Mouse (Mus musculus) adrenal gland, adult 8-10 months (tissue): ENCODE measurements around the gene Nckap5l. TPM values are rescaled to one million over a fixed set of nuclear protein-coding genes. Genes with fewer than 3 reads are reported as not detected.
"Not testable (repeated sequence)": the region's sequence is repeated elsewhere in the genome, so short reads cannot be mapped to it uniquely, and the experiment has no call there.

Experiments used
- DNase-seq: peaks from one replicate; pipeline ENCODE4 v3.0.0; 2022
- total RNA-seq, 4 experiments: library from RNA; stranded (reverse); gene quantifications; 2 replicates each; pipeline ENCODE4 v1.2.4; 2022

Nckap5l gene
- total RNA-seq, 4 experiments from 2014 or later: 20.2 to 54.8 (median 28.3) TPM

DNA sequence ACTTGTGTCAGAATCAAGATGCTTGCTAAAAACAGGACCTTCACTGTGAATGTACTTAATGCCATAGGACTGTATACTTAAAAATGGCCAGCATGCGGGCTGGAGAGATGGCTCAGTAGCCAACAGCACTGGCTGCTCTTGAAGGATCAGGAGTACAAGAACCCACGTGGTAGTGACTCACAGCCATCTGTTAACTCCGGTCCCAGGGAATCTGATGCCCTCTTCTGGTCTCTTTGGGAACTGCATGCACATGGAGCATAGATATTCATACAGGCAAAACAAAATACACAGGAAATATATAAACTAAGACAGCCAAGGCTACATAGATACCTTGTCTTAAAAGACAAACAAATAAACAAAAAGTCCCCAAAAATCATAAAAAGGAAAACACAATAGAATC lies 11.5 kb upstream of the Nckap5l start:
- peak; percentile 79 for DNase-seq

DNA sequence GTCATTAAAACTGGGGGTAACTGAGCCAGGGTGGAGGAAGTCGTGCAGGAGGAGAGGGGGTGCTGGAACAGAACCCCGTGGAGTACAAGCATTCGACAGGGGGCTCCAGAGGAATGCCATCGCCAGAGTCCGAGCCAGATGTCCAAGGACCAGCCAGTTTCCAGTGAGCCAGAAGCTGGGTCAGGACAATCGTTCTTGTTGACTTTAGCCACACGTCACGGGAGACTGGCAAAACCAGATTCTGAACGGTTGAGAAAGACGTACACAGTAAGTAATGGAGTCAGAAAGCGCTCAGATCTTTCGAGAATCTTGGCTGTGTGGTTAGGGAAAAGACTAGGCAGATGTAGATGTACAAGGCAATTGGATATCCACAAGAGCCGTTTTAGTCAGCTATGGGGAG lies 5.6 kb upstream of the Nckap5l start:
- DNase-seq: no peak

DNA sequence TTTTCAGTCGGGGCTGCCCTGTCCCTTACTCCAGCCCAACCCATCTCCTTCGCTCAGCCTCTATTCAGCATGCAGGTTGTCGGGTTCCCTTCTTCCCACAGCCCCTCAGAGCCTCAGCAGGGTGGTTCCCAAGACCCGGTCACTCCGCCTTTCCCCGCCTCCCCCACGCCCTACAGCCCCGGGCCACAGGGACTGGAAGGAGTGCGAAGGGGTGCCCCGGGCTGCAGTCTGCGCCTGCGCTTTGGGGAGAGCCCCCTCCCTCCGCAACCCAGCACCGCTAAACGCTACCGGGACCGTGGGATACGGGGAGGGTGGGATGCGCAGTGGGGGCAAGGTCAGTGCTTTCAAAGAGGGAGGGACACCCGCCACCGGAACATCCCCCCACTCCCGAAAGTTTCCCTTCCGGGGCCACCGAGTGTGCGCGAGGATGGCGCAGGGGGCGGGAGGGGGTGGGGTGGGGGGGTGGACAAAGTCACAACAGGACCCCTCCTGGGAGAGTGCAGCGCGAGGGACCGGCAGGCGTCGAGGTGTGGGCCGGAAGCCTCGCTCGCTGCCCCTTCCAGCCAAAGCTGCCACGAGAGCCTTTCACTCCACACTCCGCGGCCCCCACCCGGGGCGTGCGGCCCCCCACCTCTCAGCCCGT lies 464 bp downstream of the Nckap5l start:
- peak; percentile 69 for DNase-seq

DNA sequence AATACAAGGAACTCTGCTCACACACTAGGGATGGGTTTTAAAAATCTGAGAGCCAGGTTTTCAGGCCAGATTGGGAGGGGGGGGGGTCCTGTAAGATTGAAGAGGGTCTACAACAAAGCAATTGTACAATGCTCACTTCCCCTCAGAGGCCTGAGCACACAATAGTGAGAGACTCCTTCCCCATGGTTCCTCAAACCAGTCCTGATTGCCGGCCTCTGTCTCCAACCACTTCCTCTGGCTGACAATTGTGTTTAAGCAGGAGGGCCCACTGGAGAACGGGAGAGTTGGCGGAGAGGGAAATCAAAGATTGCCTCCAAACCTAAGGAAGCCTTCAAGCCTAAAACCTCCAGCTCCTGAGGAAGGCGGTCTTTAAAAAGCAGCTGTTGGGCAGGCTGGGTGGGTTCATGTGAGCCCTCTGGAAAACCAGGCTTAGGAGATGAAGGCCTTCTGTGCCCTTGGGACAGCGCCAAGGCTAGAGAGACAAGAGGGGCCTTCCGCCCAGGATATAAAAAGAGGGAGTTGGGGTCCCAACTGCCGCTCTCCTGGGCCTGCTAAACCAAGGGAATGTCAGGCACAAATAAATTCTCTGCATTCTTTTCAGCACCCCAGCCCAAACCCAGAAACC lies 1.1 kb downstream of the Nckap5l start:
- DNase-seq: no peak

DNA sequence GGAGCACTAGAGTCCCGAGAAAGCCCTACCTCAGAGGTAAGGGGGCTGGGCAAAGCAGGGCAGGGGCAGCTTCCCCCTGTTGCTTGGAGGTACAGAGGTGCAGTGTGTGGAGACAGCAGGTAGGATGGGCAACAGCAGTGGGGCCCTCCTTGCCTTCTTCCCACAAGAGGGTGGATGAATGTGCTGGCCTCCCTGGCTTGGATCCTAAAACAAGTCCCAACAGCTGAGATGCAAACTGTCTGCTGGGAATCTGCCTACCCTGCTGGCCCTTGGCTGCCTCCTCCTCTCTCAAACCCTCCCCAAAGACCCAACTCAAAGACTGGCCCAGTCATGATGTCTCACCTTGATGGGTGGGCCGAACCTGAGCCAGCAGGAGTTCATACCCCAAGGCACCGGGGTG lies 2.1 kb downstream of the Nckap5l start:
- no peak for DNase-seq

DNA sequence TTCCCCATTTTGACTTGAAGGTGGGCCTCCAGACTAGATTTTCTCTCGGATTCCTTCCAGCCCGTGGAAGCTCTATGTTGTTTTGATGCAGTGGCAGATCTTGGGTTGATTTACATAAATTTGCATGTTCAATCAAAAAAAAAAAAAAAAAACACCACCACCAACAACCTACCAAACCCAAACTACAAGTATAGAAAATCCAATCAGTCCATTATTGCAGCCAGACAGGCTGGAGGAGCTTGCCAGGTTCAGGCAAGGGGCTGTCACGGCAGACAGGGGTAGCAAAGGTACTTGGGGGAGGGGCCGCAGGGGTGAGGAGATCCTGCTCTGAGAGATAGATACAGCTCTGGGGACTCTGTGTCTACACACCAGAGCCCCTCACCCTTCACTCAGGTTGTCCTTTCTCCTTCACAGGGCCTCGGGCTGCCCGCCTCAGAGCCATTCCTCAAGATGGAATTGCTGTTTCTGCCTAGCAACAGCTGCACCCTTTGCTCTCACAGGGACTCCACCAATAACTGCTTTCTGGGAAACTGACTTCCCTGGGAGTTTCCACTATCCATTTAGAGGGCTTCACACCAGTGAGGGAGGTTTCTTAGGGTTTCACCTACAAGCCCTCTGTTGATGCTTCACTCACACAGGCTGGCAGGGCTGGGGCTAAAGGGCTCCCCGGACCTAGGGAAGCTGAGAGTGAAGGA lies 2.8 kb downstream of the Nckap5l start:
- DNase-seq: no peak

DNA sequence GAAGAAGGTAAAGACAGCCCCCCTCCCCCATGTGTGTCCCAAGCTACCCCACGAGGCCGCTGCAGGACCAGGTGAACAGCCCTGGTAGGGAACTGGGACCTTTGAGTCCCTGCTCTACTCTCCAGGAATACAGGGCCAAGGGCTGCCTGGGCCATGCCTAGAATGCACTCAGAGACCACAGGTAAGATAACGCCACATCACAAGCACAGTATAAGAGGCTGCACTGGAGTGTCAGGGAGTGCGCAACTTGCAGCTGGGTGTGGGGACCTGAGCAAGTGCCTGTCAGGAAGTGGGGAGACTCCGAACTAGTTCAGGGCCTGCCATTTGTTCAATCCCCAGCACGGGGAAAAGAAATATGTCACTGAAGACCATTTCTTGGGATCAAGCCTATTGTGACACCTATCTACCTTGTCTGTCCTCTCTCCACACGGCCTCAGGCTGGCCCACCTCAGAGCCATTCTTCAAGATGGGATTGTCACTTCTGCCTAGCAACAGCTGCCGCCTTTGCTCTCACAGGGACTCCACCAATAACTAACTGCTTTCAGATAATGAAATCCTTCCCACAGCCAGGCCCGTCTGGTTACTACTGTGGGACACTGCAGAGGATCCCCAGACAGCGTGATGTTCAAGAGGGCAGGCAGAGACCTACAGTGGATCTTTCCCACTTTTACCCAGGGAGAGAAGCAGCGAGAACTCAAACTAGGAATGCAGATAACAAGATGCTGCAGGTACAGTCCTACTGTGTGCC lies 4.2 kb downstream of the Nckap5l start:
- DNase-seq: no peak

DNA sequence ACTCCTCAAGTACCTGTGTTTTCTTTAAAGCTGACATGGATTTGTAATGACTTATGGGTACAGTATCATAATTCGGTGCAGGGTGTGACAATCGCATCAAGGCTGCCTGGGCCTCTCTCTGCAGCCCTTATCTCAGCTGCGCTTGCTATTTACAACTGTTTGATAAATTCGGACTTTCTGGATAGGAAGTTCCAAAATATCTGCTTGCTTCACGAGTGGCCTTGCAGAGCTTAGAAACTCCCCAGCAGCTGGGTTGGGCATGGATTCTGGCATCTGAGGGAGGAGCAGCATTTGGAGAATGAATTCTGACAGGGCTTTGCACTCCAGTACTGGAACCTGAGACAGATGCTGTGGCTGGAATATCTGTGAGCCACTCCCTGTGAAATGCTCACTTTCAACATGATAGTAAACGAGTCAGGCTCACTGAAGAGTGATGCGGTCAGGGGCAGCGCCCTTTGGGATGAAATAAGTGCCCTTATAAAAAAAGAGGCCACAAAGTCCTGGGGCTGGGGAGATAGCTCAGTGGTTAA lies 7.7 kb downstream of the Nckap5l start:
- DNase-seq: peak; percentile 70

DNA sequence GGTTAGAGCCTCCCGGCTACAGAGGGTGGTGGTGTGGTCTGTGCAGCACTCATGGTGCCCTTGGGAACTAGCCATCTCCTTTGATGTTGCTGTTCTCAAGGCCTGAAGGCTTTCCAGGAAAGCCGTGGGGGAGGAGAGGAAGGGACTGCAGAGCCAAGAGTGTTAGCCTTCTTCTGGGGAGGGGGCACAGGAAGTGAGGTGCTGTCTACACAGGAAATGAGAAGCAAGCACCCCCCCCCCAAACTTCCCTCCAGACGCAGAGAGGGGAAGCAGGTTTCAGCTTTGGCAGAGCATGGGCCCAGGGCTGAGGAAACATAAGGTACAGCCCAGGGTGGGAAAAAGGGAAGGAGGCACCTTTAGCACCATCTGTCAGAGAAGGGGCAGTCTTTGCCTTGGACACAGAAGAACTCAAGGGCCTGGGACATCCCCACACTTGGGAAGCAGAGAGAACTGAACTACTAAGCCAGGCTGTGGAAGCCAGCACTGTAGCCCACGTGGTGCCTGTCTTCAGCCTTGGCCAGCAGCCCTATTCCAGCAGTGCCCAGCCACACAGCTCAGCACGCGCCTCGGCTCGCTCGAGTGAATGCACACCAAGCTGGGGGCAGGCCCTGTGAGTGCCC lies 8.3 kb downstream of the Nckap5l start:
- peak; percentile 85 for DNase-seq

DNA sequence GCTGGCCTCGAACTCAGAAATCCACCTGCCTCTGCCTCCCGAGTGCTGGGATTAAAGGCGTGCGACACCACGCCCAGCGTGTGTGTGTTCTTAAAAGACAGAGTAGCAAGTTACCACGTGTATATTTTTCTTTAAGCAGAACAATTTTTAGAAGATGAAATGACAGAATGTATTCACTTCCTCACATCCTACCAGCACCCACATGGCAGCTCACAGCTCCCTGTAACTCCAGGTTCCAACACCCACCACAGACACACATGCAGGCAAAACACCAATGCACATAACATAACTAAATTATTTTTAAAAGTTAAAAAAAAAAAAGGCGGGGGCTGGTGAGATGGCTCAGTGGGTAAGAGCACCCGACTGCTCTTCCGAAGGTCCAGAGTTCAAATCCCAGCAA lies 11.4 kb downstream of the Nckap5l start:
- DNase-seq: not testable (repeated sequence)

DNA sequence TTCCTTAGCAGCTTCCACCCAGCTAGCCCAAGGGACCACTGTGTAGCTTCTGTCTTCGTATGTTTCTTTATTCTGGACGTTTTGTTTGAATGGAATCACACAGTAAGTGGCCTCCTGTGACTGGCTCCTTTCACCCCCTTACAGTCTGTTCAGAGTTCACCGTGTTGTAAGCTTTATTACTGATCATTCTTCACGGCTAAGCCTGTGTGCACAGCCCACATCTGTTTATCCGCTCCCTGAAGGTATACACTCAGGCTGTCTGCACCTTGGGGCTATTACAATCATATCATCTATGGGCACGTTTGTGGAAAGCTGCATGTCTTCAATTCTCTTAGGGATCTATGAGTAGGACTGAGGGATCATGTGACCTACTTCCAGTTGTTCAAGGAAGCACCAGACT lies 12.0 kb downstream of the Nckap5l start:
- no peak for DNase-seq

DNA sequence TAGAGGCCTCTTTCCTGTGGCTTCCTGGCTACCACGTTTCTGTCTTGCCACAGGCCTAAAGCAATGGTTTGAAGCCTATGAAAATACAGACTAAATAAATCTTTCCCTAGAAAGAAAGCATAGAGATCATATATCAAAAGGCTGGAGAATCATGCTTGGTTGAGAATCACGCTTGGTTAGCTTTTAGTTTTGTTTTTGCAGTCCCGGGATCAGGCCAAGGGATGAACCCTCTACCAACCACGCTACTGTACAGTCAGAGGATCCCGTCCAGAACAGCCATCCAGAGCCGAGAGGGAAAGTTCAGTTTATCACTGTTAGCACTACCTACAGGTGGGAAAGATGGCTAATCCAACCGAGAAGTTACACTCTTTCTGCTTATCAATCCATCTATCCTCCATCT lies 15.2 kb downstream of the Nckap5l start:
- no peak for DNase-seq

DNA sequence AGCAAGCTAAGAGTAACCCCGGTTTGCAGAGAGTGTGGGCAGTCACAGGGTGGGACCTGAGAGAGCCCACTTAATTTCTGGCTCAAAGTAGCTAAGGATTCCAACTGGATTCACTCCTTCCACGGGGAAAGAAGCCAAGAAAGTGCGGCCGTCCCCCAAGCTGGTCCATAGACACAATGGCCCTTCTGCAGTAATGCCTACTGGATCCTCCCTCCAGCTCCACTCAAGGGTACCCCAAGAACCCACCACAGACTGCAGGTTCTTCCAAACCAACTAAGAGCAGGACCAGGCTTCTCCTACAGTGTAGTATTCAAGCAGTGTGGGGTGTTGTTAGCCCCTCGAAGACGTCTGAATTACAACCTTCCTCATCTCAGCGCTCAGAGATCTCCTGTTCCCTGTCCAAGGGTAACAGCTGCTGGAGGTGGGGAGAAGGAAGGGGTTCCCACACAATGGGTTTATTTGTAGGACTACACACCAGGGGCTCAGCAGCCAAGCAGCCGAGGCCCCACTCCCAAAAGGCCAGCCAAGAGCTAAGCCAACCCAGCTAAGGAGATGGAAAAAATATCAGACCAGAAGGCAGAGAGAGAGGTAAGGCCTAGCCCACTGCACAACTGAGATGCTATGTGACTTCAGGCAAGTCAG lies 16.6 kb downstream of the Nckap5l start:
- DNase-seq: no peak

DNA sequence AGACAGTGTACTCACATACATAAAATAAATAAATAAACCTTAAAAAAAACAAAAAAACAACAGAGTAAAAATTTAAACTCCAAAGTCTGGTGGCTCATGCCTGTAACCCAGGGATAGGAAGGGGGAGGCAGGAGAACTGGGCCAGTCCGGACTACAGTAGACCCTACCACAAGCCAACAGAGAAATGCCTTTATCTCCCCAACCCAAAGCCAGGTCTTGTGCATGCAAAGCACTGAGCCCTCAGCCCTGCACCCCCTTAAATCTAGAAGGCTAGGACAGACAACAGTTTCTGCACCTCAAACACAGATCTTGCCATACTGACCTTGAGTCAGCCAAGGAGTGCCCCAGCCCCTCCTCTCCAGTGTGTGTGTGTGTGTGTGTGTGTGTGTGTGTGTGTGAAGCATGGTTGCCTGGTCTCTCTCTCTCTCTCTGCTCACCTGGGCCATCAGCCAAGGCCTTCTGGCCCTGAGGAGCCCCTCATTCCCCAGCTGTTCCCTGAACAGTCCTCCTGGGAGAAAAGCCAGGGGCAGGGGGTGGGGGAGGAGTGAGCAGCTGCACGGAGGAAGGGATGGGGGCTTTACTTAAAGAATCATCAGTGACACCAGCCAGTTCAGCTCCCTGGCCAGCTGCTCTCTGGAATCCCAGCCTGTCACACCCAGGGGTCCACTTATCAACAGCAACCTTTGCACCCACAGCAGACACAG lies 17.3 kb downstream of the Nckap5l start:
- DNase-seq: no peak

DNA sequence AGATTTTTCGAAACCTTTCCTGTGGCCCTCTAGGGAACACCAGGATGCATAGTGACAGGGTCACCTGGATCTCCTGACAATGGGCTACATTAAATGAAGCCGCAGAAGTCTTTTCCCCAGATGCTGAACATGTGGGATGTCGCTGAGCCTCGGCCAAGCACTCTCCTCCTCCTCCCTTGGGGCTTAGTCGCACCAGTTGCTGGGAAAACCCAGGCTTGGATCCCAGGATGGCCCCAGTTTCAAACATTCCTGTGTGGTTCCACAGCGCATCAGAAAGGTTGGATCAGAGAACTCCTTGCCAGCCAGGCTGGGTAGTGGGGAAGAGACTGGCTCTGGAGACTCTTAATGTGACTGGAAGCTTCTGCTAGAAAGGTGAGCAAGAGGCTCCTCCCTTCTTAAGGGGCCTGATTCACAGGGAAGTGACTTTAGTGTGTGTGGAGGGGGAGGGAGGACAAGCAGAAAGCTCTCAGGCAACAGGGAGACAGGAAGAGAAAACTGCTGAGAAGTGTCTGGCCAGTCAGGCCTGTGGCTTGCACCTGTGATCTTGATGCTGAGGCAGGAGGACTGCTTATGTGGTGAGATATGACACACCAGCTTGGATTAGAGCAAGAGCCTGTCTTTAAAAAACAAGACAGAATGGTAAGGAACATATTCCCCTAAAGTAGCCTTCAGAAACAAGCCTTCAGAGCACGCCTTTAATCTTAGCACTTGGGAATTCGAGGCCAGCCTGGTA lies 18.4 kb downstream of the Nckap5l start:
- DNase-seq: no peak

DNA sequence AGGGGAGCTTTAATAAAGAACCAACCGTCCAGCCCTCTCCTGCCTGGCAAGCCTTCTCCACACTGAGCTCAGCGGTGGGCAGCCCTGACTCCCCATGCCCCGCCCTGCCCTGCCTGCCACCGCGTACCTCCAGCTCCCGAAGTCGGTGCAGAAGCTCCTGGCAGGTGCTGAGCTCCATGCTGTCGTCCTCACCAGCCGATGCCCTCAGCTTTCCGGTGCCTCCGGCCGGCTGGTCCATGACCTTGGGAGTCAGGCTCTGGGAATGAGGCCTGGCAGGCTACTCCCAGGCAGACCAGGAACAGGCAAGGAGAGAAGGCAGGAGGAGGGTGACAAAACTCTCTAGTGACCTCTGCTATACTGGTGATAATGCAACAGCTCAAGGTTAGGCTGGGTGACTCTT lies 23.6 kb downstream of the Nckap5l start:
- DNase-seq: peak; percentile 81

DNA sequence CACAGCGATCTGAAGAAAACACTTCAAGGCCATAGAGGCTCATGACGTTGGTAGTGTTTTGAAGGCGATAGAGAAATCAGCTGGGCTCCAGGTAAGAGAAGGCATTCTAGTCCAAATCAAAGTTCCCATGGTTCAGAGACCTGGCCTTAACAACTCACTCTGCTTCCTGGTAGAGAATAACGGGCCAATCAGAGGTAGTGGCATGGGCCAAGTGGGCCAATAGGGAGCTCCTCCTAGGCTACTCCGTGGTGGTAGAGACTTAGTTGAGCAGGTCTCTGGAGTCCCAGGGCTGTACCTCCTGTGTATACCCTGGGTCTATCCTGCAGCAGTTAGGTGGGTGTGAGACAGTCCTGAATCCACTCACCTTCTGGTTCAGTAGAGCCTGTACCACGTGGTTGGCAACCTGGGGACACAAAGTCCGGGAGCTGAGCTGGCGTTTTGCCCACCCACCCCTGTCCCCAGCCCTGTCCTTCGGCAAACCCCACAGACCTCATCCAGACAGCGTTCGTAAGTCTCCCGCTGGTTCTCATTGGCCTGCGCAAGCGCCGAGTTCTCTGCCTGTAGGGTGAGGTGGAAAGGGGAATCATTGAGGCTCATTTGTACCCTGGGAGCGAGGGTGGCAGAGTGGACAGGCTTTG lies 24.3 kb downstream of the Nckap5l start:
- no peak for DNase-seq

DNA sequence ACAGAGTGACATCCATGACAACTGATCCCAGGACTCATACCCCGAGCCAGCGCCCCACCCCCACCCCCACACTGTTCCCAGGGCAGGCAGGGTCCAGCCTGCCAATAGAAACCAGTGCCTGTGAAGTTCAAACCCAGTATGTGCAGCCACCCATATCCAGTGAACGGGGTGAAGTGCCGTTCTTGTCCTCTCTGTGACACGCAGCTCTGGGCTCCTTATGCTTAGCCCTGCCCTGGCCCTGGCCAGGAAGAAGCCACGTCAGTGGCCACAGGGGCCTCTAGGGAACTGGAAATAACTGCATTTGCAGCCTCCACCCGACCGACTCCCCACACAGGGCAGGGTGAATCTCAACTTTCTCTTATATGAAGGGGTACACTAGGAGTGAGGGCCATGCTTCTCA lies 25.6 kb downstream of the Nckap5l start:
- no peak for DNase-seq

DNA sequence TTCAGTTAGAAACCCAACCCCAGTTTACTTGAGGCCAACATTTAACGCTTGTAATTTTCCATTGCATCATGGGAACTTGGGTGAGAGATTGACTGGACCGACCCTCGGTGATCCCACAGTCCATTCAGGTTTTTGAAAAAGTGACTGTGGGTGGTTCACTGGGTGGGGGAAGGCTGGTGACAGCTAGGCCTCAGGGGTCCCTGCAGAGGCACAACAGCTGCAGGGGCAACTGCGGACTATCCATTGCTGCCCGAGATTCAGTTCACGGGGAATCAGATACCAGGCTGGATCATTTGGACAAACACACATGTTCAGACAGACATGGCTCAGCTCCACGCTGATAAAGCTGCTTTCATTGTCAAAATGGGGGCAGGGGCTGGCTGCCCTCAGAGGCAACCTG lies 26.0 kb downstream of the Nckap5l start:
- no peak for DNase-seq

DNA sequence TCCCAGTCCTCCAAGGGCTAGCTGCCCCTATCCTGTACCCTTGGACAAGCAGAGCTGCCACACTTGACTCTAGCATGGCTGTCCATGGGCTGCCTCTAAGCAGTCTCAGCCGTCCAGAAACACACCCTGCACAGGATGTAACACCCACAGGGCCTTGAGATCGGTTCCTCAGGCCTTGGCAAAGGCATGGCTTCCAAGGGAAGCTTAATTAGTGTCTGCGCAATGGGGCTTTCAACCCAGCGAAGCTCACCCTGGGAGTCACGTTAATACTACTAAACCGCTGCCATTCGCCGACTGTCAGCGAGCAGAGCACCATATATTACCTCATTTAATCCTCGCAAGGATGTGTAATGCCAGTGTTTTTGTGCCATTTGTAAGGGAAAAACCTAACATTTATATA lies 26.5 kb downstream of the Nckap5l start:
- DNase-seq: no peak
